Mouse (Mus musculus): Measurements from ENCODE around the gene Scrn3.

Gene Scrn3

DNA sequence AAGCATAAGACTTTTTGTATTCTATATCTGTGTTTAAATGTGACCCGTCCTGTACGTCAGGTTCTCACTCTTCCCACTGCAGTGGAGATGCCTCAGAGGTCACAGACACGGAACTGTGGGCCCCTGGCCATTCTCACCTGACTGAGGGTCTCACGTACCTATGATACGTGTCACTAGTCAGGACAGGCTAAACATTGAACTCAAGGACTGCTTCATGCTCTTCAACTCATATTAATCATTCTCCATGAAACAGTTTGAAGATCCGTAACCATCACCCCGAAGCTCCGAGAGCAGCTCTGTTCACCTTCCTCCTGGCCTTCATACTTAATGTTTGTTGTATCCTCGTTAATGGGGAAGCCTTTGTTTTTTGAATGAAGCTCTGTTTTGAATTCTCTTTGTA is 5.0 kb downstream of the Scrn3 start:
- no peak for DNase-seq (ENCODE audit: low spot score)

DNA sequence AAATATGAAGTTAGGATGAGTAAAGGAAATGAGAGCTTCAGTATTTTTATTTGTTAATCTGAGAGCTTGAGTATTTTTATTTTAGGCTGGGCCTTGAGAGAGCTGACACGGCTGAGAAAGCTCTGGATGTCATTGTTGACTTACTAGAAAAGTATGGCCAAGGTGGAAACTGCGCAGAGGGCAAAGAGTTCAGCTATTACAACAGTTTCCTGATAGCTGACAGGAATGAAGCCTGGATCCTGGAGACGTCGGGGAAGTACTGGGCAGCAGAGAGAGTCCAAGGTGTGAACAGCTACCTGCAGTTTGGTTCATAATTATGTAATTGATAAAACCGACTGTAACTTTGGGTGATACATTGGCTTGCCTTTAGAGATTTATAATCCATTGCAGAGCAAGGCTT is 6.8 kb downstream of the Scrn3 start:
- no peak for DNase-seq (ENCODE audit: low spot score)

DNA sequence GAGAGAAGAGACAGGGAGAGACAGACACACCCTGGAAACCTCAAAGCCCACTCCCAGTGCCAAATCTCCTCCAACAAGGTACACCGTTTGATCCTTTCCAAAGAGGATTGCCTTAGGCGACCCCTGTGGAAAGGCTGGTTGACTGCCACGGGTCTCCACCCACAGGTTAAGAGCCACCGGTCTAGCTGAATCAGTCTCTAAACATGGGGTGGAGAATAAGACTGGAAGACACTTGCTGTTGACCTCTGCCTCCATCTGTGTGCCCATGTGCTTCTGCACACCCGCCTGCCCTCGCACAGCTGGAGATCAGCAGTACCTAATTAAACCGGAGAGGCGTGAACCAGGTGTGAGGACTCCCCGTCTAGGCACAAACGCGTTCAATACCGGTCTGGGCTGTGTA is 10.6 kb downstream of the Scrn3 start:
- DNase-seq (ENCODE audit: low spot score): no peak

DNA sequence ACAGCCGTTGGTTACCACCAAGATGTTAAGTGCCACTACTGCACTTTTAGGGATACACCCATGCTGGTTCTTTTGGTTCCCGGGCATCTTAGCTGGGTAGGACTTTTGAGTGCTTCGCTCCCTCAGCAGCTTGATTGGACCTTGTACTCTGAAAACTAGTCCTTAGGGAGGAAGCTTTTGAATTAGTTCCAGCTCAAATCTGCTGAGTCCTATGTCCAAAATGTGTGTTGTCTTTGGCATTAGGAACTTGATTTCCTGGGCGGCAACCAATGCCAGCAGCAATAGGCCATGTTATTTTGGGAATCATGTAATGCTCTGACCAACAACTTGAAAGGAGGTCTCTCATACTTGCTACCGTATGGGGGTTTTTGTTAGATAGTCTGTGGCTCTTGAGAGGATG is 13.5 kb downstream of the Scrn3 start:
- no peak for DNase-seq (ENCODE audit: low spot score)

DNA sequence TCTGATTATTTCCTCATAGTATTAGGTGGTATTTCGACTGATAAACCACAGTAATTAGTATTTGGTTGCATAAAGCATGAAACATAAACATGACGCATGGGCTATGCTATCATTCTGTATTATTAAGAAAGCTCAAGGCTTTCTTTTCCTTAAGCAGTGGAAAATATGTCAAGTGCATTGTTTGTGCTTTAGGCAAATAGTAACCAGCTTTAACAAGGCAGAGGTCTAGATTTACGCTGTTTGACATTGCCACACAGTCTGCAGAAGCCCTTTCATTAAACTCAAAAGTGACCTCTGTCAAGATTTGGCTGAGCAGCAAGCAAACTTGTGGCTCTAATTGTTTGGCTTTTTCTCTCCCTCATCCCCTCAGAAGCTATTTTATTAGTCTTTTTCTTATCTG is 23.5 kb downstream of the Scrn3 start:
- no peak for DNase-seq (ENCODE audit: low spot score)

DNA sequence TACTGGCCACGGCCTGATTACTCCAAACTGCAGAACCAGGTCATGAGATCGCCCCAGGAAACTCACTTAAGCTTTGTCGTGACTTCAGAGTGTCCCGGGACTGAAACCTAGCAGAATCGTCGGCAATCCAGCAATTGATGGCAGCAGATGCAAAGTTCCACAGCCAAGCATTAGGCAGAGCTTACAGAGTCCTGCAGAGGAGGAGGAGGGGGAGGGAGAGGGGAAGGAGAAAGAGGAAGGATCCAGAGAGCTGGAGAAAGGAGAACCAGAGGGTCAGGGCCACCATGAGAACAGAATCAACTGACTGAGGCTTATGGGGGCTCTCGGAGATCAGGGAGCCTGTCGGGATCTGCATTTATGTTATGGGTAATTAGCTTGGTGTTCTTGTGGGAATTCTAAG is 26.0 kb downstream of the Scrn3 start:
- no peak for DNase-seq (ENCODE audit: low spot score)

DNA sequence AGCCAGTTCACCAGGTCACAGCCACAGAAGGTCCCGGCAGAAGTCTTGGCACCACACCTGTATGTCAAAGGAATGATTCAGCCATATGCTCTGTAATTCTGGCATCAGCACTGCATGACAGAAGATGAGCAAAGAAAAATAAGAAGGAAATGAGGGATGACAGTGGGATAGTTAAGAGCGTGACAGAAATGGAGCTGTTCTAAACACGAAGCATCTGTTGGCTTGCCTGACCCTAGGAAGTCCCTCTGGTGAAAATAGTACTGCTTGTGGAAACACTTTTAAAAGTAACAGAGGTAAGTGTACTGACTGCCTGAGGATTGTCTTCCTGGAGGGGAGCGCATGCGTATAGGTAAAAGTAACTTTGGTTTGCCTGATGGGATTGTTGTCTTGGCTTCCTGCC is 31.3 kb downstream of the Scrn3 start:
- DNase-seq (ENCODE audit: low spot score): no peak

DNA sequence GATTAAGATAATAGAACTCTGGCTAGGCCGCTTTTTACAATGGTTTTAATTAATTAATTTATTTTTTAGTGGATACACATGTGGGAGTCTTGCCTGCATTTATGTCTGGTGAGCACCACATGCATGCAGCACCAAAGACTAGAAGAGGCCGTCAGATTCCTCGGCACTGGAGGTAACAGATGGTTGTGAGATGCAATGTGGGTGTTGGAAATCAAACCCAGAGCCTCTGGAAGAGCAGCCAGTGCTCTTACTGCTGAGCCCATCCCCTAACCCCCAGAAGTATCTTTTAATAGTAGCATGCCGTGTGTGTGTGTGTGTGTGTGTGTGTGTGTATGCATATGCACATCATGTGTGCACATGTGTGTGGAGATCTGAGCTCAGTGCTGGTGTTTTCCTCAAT is 32.8 kb downstream of the Scrn3 start:
- no peak for DNase-seq (ENCODE audit: low spot score)

DNA sequence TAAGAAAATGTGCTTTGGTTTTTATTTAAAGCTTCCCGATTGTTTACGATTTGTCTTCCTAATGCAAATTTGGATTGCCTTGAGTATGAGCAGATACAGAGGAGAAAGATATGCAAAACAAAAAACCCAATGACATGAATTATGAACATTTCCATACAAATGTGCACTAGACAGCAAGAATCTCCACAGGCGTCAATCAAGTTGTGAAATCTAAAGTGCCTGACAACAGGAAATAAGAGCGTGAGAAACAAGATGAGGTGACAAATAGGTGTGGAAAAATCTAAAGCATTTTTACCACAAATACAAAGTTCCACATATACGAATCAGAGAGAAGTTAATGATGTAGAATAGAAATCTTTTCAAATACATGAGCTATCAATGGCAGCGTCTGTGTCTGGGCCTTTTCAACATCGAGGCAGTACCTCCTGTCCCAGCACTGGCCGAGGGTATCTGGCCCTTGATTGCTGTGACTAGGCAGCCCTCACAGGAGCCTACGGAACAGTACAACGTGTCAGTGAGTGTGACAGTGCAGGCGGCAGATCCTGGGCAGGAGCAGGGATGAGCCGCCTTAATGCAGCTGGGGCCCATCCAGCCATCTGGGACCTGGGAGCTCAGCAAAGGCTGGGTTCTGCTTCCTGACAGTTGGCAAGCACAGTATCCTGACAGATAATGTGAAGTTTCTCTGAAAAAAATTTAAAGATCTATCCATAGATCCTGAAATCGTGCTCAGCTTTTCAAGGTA is 34.1 kb downstream of the Scrn3 start:
- DNase-seq (ENCODE audit: low spot score): no peak

DNA sequence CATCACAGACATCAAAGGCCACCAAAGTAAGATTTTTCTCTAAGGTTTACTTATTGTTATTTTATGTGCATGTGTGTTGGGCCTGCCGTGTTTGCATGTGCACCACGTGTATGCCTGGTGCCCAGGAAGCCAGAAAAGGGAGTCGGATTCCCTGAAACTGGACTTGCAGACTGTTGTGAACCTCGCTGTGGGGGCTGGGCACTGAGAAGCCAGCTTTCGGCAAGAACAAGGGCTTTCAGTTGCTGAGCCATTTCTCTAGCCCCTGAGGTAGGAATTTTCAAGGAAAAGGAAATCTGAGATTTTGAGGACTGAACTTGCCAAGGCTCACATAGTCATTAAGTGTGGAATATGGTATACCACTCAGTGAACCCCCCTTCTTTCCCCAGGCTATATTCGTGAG is 34.7 kb downstream of the Scrn3 start:
- DNase-seq (ENCODE audit: low spot score): no peak

DNA sequence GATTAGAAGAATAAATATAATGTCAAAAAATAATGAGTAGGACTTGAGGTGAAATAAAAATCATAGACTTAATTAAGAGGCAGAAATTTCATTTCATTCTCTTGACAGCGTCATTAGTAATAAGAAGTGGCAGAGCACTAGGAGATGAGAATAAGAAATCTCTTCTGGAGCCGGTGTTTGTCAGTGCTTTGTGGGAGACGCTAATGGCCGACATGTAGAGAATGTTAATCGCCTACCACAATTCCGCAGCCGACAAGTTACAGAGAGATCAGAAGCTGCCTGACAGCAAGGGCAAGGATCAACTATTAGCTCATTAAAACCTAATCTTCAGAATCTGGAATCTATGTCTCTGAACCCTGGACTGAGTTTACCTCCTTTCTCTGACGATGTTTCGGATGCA is 35.4 kb downstream of the Scrn3 start:
- no peak for DNase-seq (ENCODE audit: low spot score)

DNA sequence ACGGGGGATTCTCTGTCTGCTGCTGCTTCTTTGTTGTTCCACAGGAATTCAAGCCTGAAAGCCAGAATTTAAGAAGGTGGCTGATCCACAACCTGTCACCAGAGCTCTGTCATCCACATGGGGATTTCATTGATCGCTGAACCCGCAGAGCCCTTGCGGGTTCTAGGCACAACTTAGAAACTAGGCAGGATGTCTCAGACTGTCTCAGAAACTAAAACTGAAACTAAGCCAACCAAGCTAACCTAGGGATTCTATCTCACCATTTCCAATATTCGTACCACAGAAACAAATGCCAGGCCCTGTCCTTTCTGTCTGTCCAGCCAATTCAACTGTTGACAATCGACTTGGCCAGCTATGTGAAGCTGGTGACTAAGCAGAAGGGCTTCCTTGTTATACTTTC is 35.8 kb downstream of the Scrn3 start:
- DNase-seq (ENCODE audit: low spot score): no peak

DNA sequence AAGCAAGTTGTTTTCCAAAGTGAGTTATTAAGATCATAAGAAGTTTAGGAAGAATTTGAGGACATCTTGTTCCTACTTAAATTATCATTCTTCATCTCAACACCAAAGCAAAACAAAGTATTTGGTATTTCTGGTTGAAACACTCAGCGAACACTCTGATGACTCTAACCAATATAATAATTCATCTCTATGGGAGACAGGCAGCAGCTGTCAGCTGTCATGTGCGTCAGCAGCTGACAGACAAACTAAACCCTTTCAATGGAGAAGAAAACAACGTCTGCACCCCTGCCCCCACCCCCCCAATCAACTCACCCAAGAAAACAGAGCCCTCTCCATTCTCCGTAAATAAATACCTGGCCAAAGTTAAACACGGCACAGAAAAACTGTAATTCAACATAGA is 39.1 kb downstream of the Scrn3 start:
- DNase-seq (ENCODE audit: low spot score): no peak

DNA sequence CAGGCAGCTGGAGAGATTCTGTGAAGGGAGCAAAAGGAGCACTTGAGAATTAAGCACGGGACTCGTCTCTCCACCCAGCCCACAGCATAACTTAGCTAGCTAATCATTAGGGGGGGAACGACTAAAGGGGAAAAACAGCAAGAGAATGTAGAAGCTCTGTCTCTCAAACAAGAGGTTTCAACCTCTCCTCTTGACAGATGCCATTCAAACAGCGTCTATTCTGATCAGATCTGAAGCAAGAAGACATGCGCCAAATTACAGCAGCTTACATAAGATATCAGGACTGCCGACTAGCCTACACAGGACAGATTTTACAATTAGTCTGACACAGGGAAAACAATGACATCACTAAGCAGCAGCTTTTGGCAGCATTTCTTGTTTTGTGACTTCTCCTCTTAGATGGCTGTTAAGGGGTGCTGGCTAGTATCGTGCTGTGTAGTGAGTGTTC is 39.5 kb downstream of the Scrn3 start:
- no peak for DNase-seq (ENCODE audit: low spot score)

DNA sequence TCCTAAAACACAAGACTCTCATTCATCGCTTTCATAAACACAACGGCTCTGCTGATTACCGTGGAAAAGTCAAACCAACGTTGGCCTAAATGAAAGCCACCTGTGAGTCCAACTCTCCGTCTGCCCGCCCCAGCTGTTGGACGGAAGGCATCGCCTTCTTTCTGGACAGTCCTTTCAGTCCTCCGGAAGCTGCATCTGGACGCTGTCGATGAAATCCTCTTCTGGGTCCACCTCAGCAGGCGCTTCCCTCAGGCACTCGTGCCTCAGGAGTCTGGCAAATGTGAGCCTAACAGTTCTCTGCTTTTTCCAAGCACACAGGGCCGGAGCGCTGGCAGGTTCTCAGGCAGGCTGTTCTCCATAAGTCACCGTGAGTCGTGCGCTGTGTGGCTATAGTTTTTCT is 44.6 kb downstream of the Scrn3 start:
- no peak for DNase-seq (ENCODE audit: low spot score)

DNA sequence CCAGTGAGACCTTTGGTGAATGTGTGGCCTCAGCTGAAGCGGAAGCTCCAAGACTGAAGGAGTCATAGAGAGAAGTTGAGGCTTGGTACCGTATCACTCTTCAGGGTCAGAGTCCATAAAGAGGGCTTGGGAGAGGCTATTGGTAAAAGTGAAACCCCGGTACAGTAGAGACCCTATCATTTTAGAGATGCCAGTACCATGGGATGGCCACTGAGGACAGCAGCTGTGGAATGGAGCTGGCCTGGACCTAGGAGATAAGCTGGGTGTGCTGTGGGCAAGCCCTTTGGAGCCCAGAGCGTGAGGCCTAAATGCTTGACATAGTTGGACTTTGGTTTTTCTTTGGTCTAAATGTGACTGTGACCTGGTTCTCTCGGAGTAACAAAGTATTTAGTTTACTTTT is 47.5 kb downstream of the Scrn3 start:
- no peak for DNase-seq (ENCODE audit: low spot score)

DNA sequence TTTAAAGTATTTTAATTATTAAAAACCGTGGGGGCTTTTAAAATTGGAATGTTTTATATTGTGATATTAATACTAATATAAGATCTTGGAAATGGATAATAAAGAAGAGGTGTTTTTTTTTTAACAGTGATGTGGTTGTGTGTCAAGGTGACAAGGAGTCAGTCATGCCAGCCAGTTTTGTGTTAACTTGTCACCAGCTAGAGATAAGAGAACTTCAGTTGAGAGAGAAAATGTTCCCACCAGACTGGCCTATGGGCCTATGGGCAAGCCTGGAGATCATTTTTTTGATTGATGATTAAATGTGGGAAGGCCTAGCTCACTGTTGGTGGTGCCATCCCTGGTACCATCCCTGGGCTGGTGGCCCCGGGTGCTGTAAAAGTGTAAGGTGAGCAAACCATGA is 48.1 kb downstream of the Scrn3 start:
- DNase-seq (ENCODE audit: low spot score): no peak

DNA sequence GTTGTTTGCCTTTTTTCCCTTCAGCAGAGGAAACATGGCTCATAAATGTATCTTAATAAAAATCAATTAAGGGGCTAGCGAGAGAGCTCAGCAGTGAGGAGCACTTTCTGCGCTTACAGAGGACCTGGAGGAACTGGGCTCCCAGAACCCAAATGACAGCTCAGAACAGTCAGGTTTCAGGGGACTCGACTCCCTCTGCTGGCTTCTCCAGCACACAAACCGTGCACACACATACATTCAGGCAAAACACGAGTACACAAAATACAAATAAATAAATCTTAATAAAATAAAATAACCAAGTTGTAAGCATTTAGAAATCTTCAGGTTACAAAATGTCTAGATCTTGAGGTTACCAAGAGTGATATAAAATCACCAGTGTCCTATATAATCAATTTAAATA is 51.0 kb downstream of the Scrn3 start:
- DNase-seq (ENCODE audit: low spot score): no peak

DNA sequence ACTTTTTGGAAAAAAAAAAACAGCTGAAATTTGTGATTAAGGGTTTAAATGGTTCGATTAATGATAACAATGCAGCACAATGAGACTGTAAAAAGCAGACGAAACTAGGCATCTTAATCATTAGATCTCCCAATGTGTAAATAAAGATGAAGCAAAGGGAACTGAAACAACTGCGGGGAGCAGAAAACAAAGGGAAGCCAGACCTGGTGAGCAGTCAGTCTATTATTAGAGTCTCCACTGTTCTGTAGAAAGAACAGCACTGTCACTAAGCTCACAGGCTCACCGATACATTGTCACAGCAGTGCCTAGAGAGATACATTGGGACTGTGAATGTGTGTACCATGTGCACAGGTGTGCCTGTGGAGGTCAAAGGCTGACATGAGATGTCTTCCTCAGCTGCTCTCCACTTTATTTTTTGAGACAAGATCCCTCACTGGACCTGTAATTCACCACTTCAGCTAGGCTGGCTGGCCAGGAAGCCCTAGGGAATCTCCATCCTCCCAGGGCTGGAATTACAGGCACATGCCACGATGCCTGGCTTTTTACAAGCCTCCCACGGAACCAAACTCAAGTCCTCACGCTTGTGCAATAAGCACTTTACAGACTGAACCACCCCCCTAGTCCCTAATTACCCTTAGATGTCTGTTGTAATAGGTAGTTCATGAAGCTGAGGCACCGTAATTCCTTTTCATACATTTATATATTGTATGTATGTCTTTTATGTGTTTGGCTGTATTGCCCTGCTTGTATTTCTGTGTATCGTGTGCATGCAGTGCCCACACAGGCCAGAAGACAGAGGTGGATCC is 59.3 kb downstream of the Scrn3 start:
- DNase-seq (ENCODE audit: low spot score): no peak

DNA sequence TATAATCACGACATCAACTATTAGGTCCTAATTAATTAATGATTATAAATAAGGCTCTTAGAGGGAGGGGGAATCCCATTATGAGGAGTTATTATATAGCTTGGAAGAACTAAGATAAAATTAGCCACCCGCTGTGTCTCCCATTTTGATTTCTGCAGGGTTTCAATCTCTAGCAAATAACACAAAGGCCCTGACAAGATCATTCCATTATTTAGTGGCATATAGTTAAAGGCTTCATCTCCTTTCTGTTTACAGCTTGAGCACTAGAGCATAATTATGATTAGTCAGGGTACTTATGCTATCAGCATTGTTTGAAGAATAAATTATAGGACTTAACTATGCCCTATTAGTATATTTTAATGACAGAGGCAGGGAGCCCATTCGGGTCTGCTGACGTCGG is 65.9 kb downstream of the Scrn3 start:
- DNase-seq (ENCODE audit: low spot score): no peak

DNA sequence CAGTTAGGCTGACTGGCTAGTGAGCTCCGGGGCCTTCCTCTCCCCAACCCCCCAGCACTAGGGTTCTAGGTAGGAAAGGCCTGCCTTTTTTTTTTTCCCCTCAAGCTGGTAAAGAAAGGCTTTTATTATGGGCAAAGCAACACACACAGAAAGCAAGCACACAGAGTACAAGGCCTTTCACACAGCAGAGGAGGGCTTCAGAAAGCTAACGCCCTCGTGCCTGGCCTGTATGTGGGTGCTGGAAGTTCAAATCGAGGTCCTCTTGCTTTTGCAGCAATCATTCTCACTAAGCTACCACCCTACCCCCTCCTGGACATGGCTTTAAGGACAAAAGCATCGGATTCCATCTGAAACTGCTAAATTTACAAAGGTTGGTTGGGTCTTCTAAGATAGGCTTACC is 67.3 kb downstream of the Scrn3 start:
- no peak for DNase-seq (ENCODE audit: low spot score)

DNA sequence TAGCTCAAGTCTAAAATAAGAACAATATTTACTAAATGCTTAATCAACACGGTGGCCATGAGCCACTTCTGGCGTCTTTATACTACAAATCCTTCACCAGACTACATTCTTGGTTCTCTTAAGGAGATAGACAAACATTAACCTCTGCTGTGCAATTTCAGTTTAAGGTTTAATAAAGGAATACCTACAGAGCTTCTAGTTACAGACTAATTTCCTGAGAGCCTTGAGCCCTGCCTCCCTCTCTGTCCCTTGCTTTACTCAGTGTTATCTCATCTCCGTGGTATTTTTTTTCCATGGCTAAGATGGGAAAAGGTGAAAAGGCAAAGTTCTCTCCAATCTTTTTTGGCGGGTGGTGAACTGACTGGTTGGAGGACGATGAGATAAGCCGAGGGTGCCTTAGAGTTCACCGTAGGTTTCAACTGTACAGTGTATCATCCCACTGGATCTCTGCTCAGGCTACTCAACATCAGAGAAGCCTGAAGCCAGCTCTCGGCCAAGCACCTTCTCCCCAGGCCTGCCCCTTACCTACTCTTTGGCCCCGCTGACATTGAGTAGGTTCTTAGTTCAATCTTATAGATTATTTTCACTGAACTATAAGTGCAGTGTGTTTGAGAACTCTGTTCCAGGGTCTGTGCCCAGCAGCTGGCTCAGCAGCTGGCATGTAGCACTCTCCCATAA is 68.0 kb downstream of the Scrn3 start:
- DNase-seq (ENCODE audit: low spot score): no peak

DNA sequence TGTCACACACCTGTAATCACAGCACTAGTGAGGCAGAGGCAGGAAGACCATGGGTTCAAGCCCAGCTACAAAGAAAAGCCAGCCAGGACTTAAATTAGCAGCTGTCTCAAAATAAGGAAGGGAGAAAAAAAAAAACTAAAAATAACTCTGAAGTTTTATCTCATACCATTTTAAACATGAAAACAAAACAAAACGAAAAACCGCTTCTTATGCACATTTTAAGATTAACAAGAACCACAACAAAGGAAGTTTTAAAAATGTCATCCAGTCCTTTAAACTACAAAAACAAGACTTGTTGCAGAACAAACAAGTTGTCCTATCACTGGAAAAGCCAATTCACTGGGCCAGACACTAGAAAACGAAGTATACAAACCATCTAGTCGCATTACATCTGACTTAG is 72.8 kb downstream of the Scrn3 start:
- no peak for DNase-seq (ENCODE audit: low spot score)
